Mouse (Mus musculus): ENCODE results near the gene Copz1. TPM values are rescaled to one million over a fixed set of nuclear protein-coding genes. Genes with fewer than 3 reads are reported as not detected.

Gene Copz1
- total RNA-seq, 2 experiments from 2014 or later, result 111 TPM

Small RNA genes within 50 kb of the gene (microRNA-seq; reads per million reads assigned to microRNA genes)
- 156 reads per million, percentile 60 among the genes with 10 or more reads in this experiment for gene Mir148b

Other genes starting within 250 kb of the Copz1 start
- 10 to 100 TPM; 17.5 to 18.2 TPM for gene Smug1, start 105.6 kb upstream of the Copz1 start, total RNA-seq (2021)
- 100 to 1,000 TPM; 174 to 181 TPM for gene Cbx5, start 32.9 kb upstream of the Copz1 start, total RNA-seq (2021)
- 100 to 1,000 TPM; 350 to 359 TPM for gene Hnrnpa1, start 32.3 kb upstream of the Copz1 start, total RNA-seq (2021)
- not detected for gene Nfe2, start 14.3 kb upstream of the Copz1 start, total RNA-seq (2021)
- gene Gpr84, start 37.9 kb downstream of the Copz1 start, total RNA-seq (2021), result under 1 TPM; 0.67 to 0.97 TPM
- gene Zfp385a, start 67.4 kb downstream of the Copz1 start, total RNA-seq (2021), result 10 to 100 TPM; 47.5 to 51.2 TPM
- 1 to 10 TPM; 6.0 to 6.6 TPM for gene Itga5, start 94.0 kb downstream of the Copz1 start, total RNA-seq (2021)
- not detected for gene Gtsf1, start 157.8 kb downstream of the Copz1 start, total RNA-seq (2021)
- gene Gtsf2, start 175.8 kb downstream of the Copz1 start, total RNA-seq (2021), result not detected
- 10 to 100 TPM in 1 of 2 experiments, 1 to 10 TPM in 1; 9.9 to 10.1 TPM for gene Nckap1l, start 181.1 kb downstream of the Copz1 start, total RNA-seq (2021)
- 10 to 100 TPM; 72.2 to 96.7 TPM for gene Pde1b, start 230.3 kb downstream of the Copz1 start, total RNA-seq (2021)